Mouse (Mus musculus) c-Kit-positive CD71-negative TER-119-negative erythroid progenitor cells, embryonic 14.5 days (primary cell): ENCODE data around the gene Csrnp1.

ENCODE experiments used
- DNase-seq: peaks from one replicate; pipeline ENCODE4 v3.0.0-alpha.2; 2013; ENCODE audit warnings: low read depth

Csrnp1 gene

GRCm38 (mm10) chr9:120002893-120003292 lies 18.4 kb upstream of the Csrnp1 start:
- no peak for DNase-seq

GRCm38 (mm10) chr9:120001945-120002725 lies 17.7 kb upstream of the Csrnp1 start:
- DNase-seq = no peak

GRCm38 (mm10) chr9:120000761-120001160 lies 16.3 kb upstream of the Csrnp1 start:
- no peak for DNase-seq

GRCm38 (mm10) chr9:119999636-120000035 lies 15.2 kb upstream of the Csrnp1 start:
- DNase-seq = no peak

GRCm38 (mm10) chr9:119998776-119999175 lies 14.3 kb upstream of the Csrnp1 start:
- DNase-seq = no peak

GRCm38 (mm10) chr9:119996080-119996479 lies 11.6 kb upstream of the Csrnp1 start:
- DNase-seq = no peak

- no peak for DNase-seq
Observed at GRCm38 (mm10) chr9:119994207-119994606, 9.7 kb upstream of the Csrnp1 start.

GRCm38 (mm10) chr9:119993092-119993844 lies 8.8 kb upstream of the Csrnp1 start:
- DNase-seq = no peak

- DNase-seq = no peak
Observed at GRCm38 (mm10) chr9:119991310-119991709, 6.9 kb upstream of the Csrnp1 start.

GRCm38 (mm10) chr9:119988304-119988703 lies 3.8 kb upstream of the Csrnp1 start:
- DNase-seq = no peak

- no peak for DNase-seq
Observed at GRCm38 (mm10) chr9:119985881-119986574, 1.6 kb upstream of the Csrnp1 start.

GRCm38 (mm10) chr9:119983585-119984535 lies 598 bp downstream of the Csrnp1 start:
- peak; percentile 67 for DNase-seq

- peak; percentile 64 for DNase-seq
Observed at GRCm38 (mm10) chr9:119982956-119983551, 1.4 kb downstream of the Csrnp1 start.

GRCm38 (mm10) chr9:119982241-119982811 lies 2.1 kb downstream of the Csrnp1 start:
- DNase-seq = no peak

- DNase-seq = no peak
Observed at GRCm38 (mm10) chr9:119981183-119982179, 3.0 kb downstream of the Csrnp1 start.

- no peak for DNase-seq
Observed at GRCm38 (mm10) chr9:119980770-119981182, 3.7 kb downstream of the Csrnp1 start.

GRCm38 (mm10) chr9:119979749-119980148 lies 4.7 kb downstream of the Csrnp1 start:
- DNase-seq = no peak

- DNase-seq = no peak
Observed at GRCm38 (mm10) chr9:119978811-119979441, 5.5 kb downstream of the Csrnp1 start.
